Mouse (Mus musculus): ENCODE measurements around the gene Wscd1. TPM values are rescaled to one million over a fixed set of nuclear protein-coding genes. Genes with fewer than 3 reads are reported as not detected.

Wscd1 gene
- total RNA-seq (2023) = 1.4 TPM

GRCm38 (mm10) chr11:71749671-71750070, at the start of gene Wscd1:
Gene Wscd1, plus strand, starts transcription at chr11:71749920.

